Mouse (Mus musculus): ENCODE measurements at regions not wholly inside any gene's neighbourhood (a gene's known extent, or its start where the extent isn't known, plus 50 kb on each side); places are given as distances from the start of the nearest gene placed in this dataset.

GRCm38 (mm10) chr13:84064291-84064940 lies 157.7 kb upstream of the Tmem161b start:
- DNase-seq, result peak; percentile 51
- no peaks in the 10 kb centered on the region for H3K4me1 ChIP-seq (ENCODE audit: control insufficient read depth, insufficient read depth, low read length)
- no peaks in the 10 kb centered on the region for H3K27me3 ChIP-seq (replicated peaks; ENCODE audit: control insufficient read depth, insufficient read depth, low read length)
- no peaks in the 10 kb centered on the region for H3K36me3 ChIP-seq (ENCODE audit: control insufficient read depth, insufficient read depth, low read length)
- no peak overlapping the region for H3K27ac ChIP-seq (ENCODE audit: insufficient read depth, low read depth, low read length)
- H3K4me3 ChIP-seq (ENCODE audit: insufficient read depth, low read depth, low read length), result no peak overlapping the region
- TF ChIP-seq CTCF (conservative IDR thresholded peaks at IDR 0.05; ENCODE audit: insufficient read depth, insufficient read length, low read depth, low read length) (no peak), POLR2A (IDR thresholded peaks at IDR 0.05; ENCODE audit: low read depth, low read length) (no peak)
- WGBS, result 24% methylated on average over 5 of the region's 5 CpGs

GRCm38 (mm10) chr13:84065256-84065898 lies 156.7 kb upstream of the Tmem161b start:
- H3K4me1 ChIP-seq (ENCODE audit: control insufficient read depth, insufficient read depth, low read length), result no peaks in the 10 kb centered on the region
- no peaks in the 10 kb centered on the region for H3K36me3 ChIP-seq (ENCODE audit: control insufficient read depth, insufficient read depth, low read length)
- 63% methylated on average over 8 of the region's 8 CpGs for WGBS
- no peaks in the 10 kb centered on the region for H3K27me3 ChIP-seq (replicated peaks; ENCODE audit: control insufficient read depth, insufficient read depth, low read length)
- no peak overlapping the region for H3K27ac ChIP-seq (ENCODE audit: insufficient read depth, low read depth, low read length)
- TF ChIP-seq CTCF (conservative IDR thresholded peaks at IDR 0.05; ENCODE audit: insufficient read depth, insufficient read length, low read depth, low read length) (no peak), POLR2A (IDR thresholded peaks at IDR 0.05; ENCODE audit: low read depth, low read length) (no peak)
- DNase-seq, result no peak
- no peak overlapping the region for H3K4me3 ChIP-seq (ENCODE audit: insufficient read depth, low read depth, low read length)

- no peaks in the 10 kb centered on the region for H3K4me1 ChIP-seq (ENCODE audit: control insufficient read depth, insufficient read depth, low read length)
These were observed 155.7 kb upstream of the Tmem161b start for GRCm38 (mm10) chr13:84066211-84066959.

GRCm38 (mm10) chr13:84066960-84067665 lies 155.0 kb upstream of the Tmem161b start:
- WGBS, result 67% methylated on average over 4 of the region's 4 CpGs
- Histone ChIP-seq H3K4me3 (ENCODE audit: insufficient read depth, low read depth, low read length) (no peak overlapping the region), H3K27me3 (replicated peaks; ENCODE audit: control insufficient read depth, insufficient read depth, low read length) (no peaks in the 10 kb centered on the region), H3K4me1 (ENCODE audit: control insufficient read depth, insufficient read depth, low read length) (no peaks in the 10 kb centered on the region), H3K27ac (ENCODE audit: insufficient read depth, low read depth, low read length) (no peak overlapping the region), H3K36me3 (ENCODE audit: control insufficient read depth, insufficient read depth, low read length) (no peaks in the 10 kb centered on the region)
- no peak for DNase-seq
- TF ChIP-seq POLR2A (IDR thresholded peaks at IDR 0.05; ENCODE audit: low read depth, low read length), result no peak
- no peak for TF ChIP-seq CTCF (conservative IDR thresholded peaks at IDR 0.05; ENCODE audit: insufficient read depth, insufficient read length, low read depth, low read length)

More at GRCm38 (mm10) chr13:84066211-84066959, 155.7 kb upstream of the Tmem161b start:
- Histone ChIP-seq H3K36me3 (ENCODE audit: control insufficient read depth, insufficient read depth, low read length) (no peaks in the 10 kb centered on the region), H3K27ac (ENCODE audit: insufficient read depth, low read depth, low read length) (no peak overlapping the region), H3K4me3 (ENCODE audit: insufficient read depth, low read depth, low read length) (no peak overlapping the region), H3K27me3 (replicated peaks; ENCODE audit: control insufficient read depth, insufficient read depth, low read length) (no peaks in the 10 kb centered on the region)
- no peak for TF ChIP-seq POLR2A (IDR thresholded peaks at IDR 0.05; ENCODE audit: low read depth, low read length)
- 71% methylated on average over 15 of the region's 15 CpGs for WGBS
- DNase-seq, result no peak

- no peak for DNase-seq
- H3K4me3 ChIP-seq (ENCODE audit: insufficient read depth, low read depth, low read length), result no peak overlapping the region
- no peak overlapping the region for H3K27ac ChIP-seq (ENCODE audit: insufficient read depth, low read depth, low read length)
- TF ChIP-seq CTCF (conservative IDR thresholded peaks at IDR 0.05; ENCODE audit: insufficient read depth, insufficient read length, low read depth, low read length) (no peak), POLR2A (IDR thresholded peaks at IDR 0.05; ENCODE audit: low read depth, low read length) (no peak)
- H3K36me3 ChIP-seq (ENCODE audit: control insufficient read depth, insufficient read depth, low read length), result no peaks in the 10 kb centered on the region
- WGBS, result 81% methylated on average over 1 of the region's 1 CpGs
- H3K27me3 ChIP-seq (replicated peaks; ENCODE audit: control insufficient read depth, insufficient read depth, low read length), result no peaks in the 10 kb centered on the region
- no peaks in the 10 kb centered on the region for H3K4me1 ChIP-seq (ENCODE audit: control insufficient read depth, insufficient read depth, low read length)
These were observed 153.7 kb upstream of the Tmem161b start for GRCm38 (mm10) chr13:84068365-84068764.
